Mouse (Mus musculus) ES-E14 (cell line): Measurements from ENCODE around the gene Jmjd8. TPM values are rescaled to one million over a fixed set of nuclear protein-coding genes. Genes with fewer than 3 reads are reported as not detected.

ENCODE experiments used
- DNase-seq: peaks from one replicate; pipeline ENCODE4 v3.0.0-alpha.2; 2013; ENCODE audit warnings: low read depth, low spot score
- H3K27ac ChIP-seq: 2 replicates; pipeline ENCODE4 v1.5.1; 2012; ENCODE audit warnings: low read depth, mild to moderate bottlenecking, low read length, moderate library complexity, mixed read lengths; ENCODE audit not compliant: poor library complexity, insufficient read depth, severe bottlenecking
- H3K36me3 ChIP-seq: 2 replicates; pipeline ENCODE4 v1.6.1; 2012; ENCODE audit warnings: mild to moderate bottlenecking, low read length, moderate library complexity, mixed read lengths; ENCODE audit not compliant: control insufficient read depth, poor library complexity, insufficient read depth, severe bottlenecking
- H3K4me1 ChIP-seq, 2 experiments: fragments of 150-350 bp in 1 of 2; sonication (generic) in 1 of 2; 2 replicates each; pipeline ENCODE4 v1.6.1; 2012; ENCODE audit warnings: low read length in 2 of 2, mild to moderate bottlenecking in 1 of 2, mixed read lengths in 1 of 2; ENCODE audit not compliant: control insufficient read depth in 2 of 2, insufficient read depth in 2 of 2, poor library complexity in 1 of 2
- H3K4me3 ChIP-seq, 2 experiments: fragments of 150-350 bp in 1 of 2; sonication (generic) in 1 of 2; 2 replicates each; pipeline ENCODE4 v1.5.1; 2012; ENCODE audit warnings: low read length in 2 of 2, low read depth in 1 of 2, mild to moderate bottlenecking in 1 of 2, mixed read lengths in 1 of 2; ENCODE audit not compliant: insufficient read depth in 1 of 2, poor library complexity in 1 of 2, severe bottlenecking in 1 of 2
- H3K9ac ChIP-seq: 2 replicates; pipeline ENCODE4 v1.6.1; 2012; ENCODE audit warnings: low read depth, mild to moderate bottlenecking, low read length, mixed read lengths; ENCODE audit not compliant: poor library complexity, insufficient read depth, severe bottlenecking
- H3K9me3 ChIP-seq: fragments of 150-350 bp; sonication (generic); 2 replicates; pipeline ENCODE4 v1.6.1; 2012; ENCODE audit warnings: low read depth, mild to moderate bottlenecking, low read length; ENCODE audit not compliant: control insufficient read depth, insufficient read depth
- CHD2 ChIP-seq: IDR thresholded peaks from 2 replicates; pipeline ENCODE4 v1.6.1; 2014; ENCODE audit warnings: mild to moderate bottlenecking, low read depth, low read length, inconsistent platforms
- HCFC1 ChIP-seq: IDR thresholded peaks from 2 replicates; pipeline ENCODE4 v1.6.1; 2012; ENCODE audit warnings: low read length, inconsistent platforms, borderline replicate concordance; ENCODE audit not compliant: insufficient read depth
- MAFK ChIP-seq: IDR thresholded peaks from 2 replicates; pipeline ENCODE4 v1.6.1; 2014; ENCODE audit warnings: mild to moderate bottlenecking, low read depth, low read length, inconsistent platforms; ENCODE audit not compliant: insufficient read depth
- ZC3H11A ChIP-seq: IDR thresholded peaks from 2 replicates; pipeline ENCODE4 v1.6.1; 2012; ENCODE audit warnings: low read depth, mild to moderate bottlenecking, inconsistent platforms, low read length, borderline replicate concordance
- ZNF384 ChIP-seq: IDR thresholded peaks from 2 replicates; pipeline ENCODE4 v1.6.1; 2012; ENCODE audit warnings: low read depth, low read length, inconsistent platforms
- in situ Hi-C, 2 experiments: fragments of 600-800 bp; cut with MboI; formaldehyde crosslinking; loops; one replicate each; pipeline ENCODE4 v1.15.1; 2025; ENCODE audit warnings: low sequenced_read_pairs in 2 of 2, inconsistent platforms in 1 of 2; ENCODE audit not compliant: unreplicated experiment in 2 of 2
- total RNA-seq: library from RNA; depleted of rRNA; stranded (reverse); fragments of 300-350 nt; gene quantifications from 2 replicates; pipeline ENCODE4 v1.2.3, GENCODE M21; 2012

The Jmjd8 gene
- total RNA-seq, 1 experiment: 25.1 TPM

GRCm38 (mm10) chr17:25872676-25873075, 44.0 kb downstream of the Jmjd8 start:
- no peak overlapping the region for H3K27ac ChIP-seq
- peaks cover 4 to 15% of the 10 kb centered on the region in 2 experiments; a peak in 3 of 4 replicates for H3K4me1 ChIP-seq
- DNase-seq: no peak
- no peaks in the 10 kb centered on the region for H3K9me3 ChIP-seq
- in situ Hi-C loops: no loop called here
- no peak overlapping the region for H3K9ac ChIP-seq
- TF ChIP-seq HCFC1 (no peak), ZNF384 (no peak)
- H3K4me3 ChIP-seq: no peak overlapping the region
- peaks cover 1% of the 10 kb centered on the region; the same call in 1 of the 2 replicates for H3K36me3 ChIP-seq

GRCm38 (mm10) chr17:25873405-25874147, 44.9 kb downstream of the Jmjd8 start:
- in situ Hi-C loops: no loop called here
- Histone ChIP-seq H3K36me3 (peaks cover 10% of the 10 kb centered on the region), H3K9me3 (no peaks in the 10 kb centered on the region), H3K27ac (no peak overlapping the region), H3K4me1 (peaks cover 4 to 16% of the 10 kb centered on the region in 2 experiments; a peak in 3 of 4 replicates), H3K9ac (no peak overlapping the region), H3K4me3 (no peak overlapping the region)
- TF ChIP-seq CHD2: no peak
- no peak for TF ChIP-seq HCFC1
- TF ChIP-seq MAFK: no peak
- TF ChIP-seq ZC3H11A: no peak
- TF ChIP-seq ZNF384: no peak
- DNase-seq: no peak

- TF ChIP-seq MAFK (no peak), CHD2 (no peak), HCFC1 (no peak), ZNF384 (no peak), ZC3H11A (no peak)
- DNase-seq: no peak
- in situ Hi-C loops: no loop called here
- peak overlapping the region; percentile 66 to 82 for H3K4me3 ChIP-seq
- H3K9me3 ChIP-seq: no peaks in the 10 kb centered on the region
- H3K36me3 ChIP-seq: peaks cover 12% of the 10 kb centered on the region
- H3K4me1 ChIP-seq: peaks cover 0 to 19% of the 10 kb centered on the region in 2 experiments; a peak in 2 of 4 replicates
- H3K27ac ChIP-seq: no peak overlapping the region
- H3K9ac ChIP-seq: peak overlapping the region; percentile 25; the same call in 1 of the 2 replicates
Measured at GRCm38 (mm10) chr17:25874148-25874720, 45.6 kb downstream of the Jmjd8 start.

- in situ Hi-C loops: no loop called here
- TF ChIP-seq CHD2 (peak; percentile 28; the same call in 1 of the 2 replicates), MAFK (peak; percentile 84; the same call in 1 of the 2 replicates), ZC3H11A (no peak)
Measured at GRCm38 (mm10) chr17:25874721-25875170, 46.1 kb downstream of the Jmjd8 start, which contains the start of gene Mettl26. Gene Mettl26 (plus strand): TSS chr17:25875074.

More at GRCm38 (mm10) chr17:25874721-25875170, 46.1 kb downstream of the Jmjd8 start, which contains the start of gene Mettl26:
- Histone ChIP-seq H3K9ac (peak within 1 kb of the TSS; percentile 77), H3K36me3 (peaks cover 12% of the 10 kb centered on the region), H3K27ac (no peak within 1 kb of the TSS), H3K4me1 (peaks cover 0 to 16% of the 10 kb centered on the region in 2 experiments; a peak in 2 of 4 replicates), H3K4me3 (peak within 1 kb of the TSS; percentile 75 to 82), H3K9me3 (no peaks in the 10 kb centered on the region)
- DNase-seq: peak; percentile 79
